Mouse (Mus musculus): ENCODE data around the gene Copz1.

Gene Copz1

DNA sequence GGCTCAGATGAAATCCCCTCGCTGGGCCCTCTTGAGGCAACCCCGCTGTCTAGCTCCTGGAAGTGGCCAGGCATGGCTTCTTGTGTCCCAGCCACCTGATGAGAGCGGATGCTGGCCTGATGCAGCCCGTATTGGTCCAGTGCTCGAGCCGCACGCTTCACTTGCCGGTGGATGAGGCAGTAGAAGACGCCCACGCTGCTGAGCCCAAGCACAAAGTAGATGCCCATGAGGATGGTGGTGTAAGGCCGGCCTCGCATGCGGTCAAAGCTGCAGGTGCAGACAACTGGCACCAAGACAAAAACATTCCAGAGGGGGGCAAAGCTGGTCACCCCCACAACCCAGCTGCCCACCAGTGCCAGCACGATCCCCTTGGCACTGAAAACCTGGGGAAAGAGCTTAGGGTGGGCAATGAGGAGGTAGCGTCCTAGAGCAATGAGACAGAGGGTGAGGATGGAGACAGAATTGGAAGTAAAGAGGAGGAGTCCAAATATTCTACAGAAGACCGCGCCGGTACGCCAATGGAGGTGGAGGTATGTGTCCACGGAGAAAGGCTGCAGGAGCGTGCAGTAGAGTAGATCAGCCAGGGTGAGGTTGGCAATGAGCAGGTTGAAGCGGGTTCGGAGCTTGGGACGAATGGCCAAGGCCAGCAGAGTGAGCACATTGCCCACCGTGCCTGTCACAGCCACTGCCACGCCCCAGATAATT is 36.5 kb downstream of the Copz1 start:
- no peak for DNase-seq (ENCODE audit: low spot score in 2 of 2)

DNA sequence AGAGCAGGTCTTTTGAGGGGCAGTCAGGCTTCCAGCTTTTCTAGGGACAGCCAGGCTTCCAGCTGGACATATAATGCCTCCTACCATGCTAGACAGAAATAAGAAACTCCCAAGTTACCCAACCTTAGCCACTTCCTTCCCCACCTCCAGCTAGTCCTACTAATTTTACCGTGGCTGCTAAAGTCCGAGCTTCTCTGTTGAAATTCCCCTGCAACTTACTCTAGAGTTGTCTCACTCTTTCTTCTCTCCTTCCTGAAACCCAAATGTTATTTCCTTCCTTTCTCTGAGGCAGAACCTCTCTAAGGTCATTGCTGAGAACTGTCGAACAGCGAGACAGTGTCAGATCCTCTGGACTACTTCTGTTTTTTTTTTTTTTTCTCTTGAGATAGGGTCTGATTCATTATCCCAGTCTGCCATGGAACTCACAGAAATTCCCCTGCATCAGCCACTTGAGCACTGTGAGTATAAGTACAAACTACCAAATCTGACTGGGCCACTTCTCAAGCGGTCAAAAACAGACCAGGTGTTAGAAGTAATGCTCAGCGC is 37.9 kb downstream of the Copz1 start, which contains the start of gene Gpr84:
Gpr84 (minus strand) TSS at position 248 of the 546 bp plus-strand sequence.
- no peak for DNase-seq (ENCODE audit: low spot score in 2 of 2)

DNA sequence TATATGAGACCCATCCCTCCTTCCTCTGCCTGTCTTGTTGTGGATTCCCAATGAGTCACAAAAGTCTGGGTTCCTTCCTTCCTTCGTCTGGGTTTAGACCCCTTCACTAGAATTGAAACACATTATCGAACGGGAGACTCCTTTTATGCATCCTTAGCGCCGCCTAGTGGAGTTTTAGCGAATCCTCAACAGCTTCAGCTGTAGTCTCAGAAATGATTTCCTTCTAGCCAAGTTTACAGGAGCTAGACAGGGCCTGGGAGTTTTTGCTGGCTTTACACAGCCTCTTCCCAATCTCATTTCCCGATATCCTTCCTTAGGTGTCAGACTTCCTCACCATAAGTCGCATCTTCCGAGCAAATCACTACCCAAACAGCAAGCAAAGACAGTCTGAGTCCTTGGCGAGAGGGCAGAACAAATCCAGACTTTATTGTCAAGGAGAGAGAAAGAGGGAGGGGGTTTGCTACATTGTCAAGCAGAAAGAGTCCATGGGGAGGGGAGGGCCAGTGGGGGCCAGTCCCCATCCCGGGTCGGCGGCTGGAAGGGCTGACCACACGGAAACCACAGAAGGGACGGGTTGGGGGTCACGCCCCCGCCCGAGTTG is 41.1 kb downstream of the Copz1 start:
- DNase-seq (ENCODE audit: low spot score in 2 of 2) = no peak

DNA sequence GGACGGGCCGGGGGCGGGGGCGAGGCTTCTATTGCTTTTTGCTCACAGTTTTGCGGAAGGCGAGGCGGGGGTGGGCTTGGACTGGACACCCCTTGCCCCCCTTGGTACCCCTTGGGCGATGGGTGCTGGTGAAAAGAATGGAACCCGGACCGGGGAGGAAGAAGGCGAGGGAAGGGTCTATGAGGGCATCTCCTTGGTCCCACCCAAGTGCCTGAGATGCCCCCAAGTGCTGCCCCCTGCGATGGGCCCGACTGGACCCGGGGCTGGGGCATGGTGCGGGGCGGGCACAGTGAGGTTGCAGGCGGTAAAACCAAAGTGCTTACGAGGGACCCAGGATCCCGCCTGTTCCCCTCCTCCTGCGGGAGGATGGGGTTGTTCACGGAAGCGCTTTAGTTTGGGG is 41.7 kb downstream of the Copz1 start:
- no peak for DNase-seq (ENCODE audit: low spot score in 2 of 2)

DNA sequence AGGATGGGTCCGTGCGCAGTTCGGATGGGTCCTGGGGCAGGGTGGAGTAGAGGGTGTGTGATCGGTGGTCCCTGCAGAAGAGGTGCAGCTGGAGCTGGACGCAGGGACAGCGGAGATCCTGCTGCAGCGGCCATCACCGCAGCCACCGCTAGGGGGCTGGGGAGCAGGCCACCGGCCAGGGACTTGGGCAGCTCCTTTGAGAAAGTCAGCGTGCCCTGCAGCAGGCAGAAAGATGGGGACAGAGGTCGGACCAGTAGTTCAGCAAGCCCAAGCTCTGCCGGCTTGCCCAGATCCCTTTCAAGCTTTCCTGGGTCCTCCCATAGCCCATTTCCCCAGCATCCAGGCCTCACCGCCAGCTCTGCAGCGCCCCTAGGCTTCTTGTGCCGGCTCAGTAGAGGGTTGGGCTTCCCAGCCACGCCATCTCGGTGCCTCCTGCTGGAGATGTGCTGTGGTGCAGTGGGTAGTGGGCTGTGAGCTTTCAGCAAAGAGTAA is 42.5 kb downstream of the Copz1 start:
- DNase-seq (ENCODE audit: low spot score in 2 of 2) = peak in 1 of 2 experiments; percentile 46

DNA sequence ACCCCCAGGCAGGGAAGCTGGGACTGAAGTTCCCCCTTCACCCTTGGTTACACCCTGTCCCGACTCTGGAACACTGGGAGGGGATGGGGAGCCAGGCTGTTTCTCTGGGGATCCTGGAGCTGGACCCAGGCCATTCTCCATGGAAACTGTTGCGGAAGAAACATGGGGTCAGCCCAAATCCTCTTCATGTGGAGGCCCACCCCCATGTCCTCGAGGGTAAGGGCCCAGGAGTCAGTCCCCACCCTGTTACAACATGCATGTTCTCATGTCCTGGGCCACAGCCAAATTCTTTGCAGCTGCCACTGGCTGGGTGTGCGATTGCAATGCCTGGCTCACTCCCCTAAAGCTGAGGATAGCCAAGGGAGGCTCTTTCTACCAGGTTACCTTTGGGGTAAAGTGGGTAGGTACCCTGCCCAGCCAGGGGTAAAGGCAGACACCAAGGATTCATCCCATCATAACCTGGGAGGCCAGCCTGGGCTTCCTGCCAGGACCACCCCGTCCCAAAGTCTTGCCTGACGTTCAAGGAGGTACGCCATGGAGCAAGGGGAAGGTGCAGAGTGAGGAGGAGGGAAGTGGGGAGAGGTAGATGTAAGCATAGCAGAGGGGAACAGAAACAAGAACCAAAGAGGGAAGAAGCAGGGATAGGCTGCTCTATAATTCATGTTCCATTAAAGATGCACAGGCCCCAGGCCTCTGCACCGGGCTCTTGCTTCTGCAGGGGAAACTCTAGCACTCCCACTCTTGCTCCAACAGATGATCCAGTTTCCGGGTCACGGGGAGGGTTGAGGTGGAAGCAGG is 43.7 kb downstream of the Copz1 start:
- DNase-seq (ENCODE audit: low spot score in 2 of 2) = no peak

DNA sequence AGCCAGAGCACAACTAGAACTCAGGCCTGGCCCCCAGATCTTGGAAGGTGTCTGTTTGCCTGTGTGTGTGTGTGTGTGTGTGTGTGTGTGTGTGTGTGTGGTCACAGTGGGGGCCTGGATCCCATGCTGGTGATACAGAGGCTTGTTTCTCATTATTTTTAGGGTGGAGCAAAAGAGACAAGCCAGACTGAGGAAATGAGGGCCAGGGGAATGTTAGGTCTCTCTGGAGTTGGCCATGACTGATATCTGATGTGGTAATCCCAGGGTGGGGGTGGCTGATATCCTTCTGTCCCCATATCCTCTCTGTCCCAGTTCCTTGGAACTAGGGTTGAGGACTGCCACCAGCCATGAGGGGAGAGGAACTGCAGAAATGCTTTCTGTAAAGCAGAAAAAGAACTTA is 44.6 kb downstream of the Copz1 start:
- no peak for DNase-seq (ENCODE audit: low spot score in 2 of 2)

DNA sequence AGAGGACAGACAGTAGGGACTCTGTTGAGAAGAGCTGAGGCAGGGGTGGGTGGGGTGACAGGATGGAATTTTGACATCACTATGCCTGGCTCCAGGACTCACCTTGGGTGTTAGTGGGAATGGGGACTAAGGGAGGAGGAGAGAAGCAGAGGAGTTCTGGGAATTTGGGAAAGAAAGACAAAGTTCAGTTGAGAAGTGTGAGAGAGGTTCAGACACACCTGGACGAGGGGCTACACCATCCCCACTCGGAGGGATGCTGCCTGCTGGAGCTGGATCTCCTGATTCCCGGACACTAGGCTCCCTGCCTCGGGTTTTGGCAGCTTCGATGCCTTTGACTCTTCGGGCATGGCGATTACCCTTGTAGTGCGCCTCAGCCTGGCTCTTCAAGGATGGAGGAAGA is 45.2 kb downstream of the Copz1 start:
- no peak for DNase-seq (ENCODE audit: low spot score in 2 of 2)

DNA sequence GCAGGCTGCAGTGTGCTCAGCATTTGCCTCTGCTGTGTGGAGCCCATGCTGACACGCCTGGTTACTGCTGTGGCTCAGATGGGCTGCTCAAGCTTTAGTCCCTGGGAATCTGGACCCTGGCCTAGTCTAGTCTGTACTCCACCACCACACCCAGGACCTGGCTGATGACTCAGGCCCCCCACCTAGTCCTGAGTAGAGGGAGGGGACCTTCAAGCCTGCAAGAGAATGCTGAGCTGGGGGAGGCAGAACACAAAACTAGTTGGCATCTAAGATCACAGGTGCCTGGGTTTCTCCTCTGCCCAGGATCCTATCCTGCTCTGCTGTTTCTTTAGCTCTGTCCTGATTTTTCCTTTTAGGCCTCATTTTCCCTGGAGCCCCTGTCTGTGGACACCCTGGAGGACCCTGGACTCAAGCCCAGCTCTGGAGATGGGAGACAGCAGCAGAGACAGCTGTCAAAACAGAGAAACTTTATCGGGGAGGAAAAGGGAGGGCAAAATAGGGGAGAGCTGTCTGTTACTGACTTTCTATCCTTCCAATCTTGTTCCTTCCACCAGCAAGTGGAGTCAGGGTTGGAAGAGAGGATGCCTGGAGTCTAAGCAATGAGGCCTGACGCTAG is 45.8 kb downstream of the Copz1 start:
- no peak for DNase-seq (ENCODE audit: low spot score in 2 of 2)

DNA sequence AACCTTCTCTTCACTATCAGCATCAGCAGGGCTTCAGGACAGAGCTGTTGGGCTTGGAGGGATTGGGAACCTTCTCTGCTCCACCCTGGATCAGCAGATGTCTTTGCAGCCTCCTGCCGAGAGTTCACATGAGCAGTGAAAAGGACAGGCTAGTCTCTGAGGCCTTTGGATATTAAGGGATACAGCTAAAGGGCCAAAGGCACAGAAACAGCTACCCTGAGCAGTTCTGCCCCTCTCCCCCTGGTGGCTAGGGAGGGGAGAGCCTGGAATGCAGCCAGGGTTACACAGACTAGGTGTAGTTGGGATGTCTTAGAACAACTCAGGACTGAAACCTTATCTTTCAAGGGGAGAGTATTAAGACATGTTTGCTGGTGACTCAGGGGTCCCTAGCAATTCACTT is 48.6 kb downstream of the Copz1 start:
- no peak for DNase-seq (ENCODE audit: low spot score in 2 of 2)

DNA sequence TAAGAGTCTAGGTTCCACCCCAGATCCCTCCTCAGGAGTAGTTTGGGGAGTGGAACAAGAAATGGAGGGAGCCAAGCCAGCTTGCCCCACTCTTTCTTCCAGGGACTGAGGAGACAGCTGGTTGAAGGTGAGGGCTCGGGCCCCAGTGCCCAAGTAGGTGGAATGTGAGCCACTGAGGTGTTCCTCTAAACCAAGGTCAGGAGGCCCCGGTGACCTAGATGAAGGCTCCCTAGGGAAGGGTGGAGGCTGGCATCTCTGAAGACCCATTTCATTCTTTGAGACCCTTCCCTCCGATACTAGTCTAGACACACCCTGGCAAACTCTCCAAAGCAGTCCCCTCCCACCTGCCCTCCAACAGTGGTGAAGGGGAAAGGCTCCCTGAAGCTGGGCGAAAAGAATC is 49.9 kb downstream of the Copz1 start:
- DNase-seq (ENCODE audit: low spot score in 2 of 2) = no peak

DNA sequence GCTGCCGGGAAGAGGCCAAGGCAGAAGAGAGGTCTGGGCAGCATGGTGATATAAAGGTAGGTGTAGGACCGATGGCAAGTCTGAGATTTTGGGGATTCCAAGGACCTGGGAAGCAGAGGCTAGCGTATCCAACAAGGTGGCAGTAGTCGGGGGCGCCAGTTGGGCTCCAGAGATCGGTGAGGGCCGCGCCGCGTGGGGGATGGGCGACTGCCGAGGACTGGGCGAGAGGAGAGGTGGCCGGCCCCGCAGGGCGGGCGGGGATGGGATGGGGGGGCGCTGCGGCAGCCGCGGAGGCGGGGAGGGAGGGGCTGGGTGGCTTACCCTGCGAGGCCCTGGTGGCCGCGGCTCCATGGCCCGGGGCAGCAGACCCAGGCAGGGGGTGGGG is 50.5 kb downstream of the Copz1 start:
- no peak for DNase-seq (ENCODE audit: low spot score in 2 of 2)

DNA sequence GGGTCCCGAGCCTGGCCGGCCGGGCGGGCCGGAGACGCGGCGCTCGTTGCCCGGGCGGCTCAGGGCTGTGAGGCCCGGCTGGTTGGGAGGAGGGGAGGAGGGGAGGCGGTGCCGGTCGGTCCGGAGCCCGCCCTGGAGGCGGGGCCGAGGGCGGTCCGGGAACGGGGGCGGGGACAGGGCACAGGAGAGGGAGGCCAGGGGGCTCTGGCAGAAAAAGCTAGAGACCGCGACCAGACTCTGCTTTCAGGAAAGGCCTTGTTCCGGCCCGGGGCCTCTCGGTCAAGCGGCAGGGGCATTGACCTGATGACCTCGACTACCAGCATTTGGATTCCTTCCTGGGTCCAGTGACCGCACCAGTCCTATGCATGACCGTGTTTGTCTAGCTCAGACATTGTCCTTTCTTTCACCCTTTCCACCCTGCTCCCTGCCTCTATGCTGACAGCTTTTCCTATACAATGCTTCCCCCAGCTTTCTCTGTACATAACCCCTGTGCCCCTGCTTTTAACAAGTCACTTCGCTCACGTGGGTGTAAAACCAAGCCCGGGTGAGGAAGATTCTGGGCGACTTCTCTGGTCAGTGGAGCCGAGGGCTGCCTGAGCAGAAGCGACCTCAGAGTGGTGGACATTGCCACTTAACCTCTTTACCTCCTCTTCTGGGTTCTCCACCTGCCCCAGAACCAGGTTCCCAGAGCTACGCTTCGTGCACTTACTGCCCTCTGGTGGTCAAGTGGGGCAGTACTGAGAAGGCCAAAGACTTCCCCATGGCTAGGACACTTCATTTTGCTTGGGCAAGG is 51.1 kb downstream of the Copz1 start:
- peak; percentile 70 to 82 for DNase-seq (ENCODE audit: low spot score in 2 of 2)

DNA sequence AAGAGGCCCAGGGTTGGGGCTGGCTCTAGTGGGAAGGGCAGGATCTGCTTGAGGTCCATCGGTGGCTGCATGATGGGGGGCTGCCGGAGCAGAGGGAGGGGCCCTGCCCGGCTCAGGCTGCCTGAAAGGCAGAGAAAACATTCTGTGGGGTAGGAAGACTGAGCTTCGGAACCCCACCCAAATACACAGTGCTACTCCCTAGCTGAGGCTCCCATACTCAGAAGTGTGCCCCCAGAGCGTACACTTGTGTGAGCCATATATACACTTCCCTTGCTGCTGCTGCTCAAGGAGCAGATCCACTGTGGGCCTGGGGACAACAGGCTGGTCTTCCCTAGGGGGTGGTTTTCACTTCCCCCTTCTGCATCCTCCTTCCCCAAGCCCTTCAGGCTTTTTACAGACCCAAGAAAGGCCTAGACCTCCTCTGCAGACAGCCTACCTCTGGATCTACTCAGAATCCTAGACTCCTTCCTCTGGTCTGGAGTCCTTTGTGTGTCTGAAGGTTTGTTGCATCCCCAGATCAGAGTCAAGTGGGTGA is 60.6 kb downstream of the Copz1 start:
- DNase-seq (ENCODE audit: low spot score in 2 of 2) = no peak

DNA sequence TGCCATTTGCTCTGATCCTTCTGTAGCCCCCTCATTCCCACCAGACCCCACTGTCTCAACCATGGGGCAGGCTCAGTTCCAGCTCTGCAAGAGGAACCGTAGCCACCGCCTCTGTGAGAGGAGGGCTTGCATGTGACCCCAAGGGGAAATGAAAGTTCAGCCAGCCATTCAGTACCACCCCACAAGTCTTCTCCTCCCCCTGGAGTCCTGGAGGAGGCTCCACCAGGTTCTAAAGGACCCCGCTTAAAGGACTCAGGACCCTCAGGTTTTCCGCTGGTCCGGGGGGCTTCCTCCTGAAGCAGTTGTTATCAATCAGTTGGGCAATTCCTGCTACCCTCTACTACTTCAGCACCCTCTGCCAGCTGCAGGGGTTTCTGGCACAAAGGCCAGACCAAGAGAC is 61.2 kb downstream of the Copz1 start:
- peak in 1 of 2 experiments; percentile 47 for DNase-seq (ENCODE audit: low spot score in 2 of 2)

DNA sequence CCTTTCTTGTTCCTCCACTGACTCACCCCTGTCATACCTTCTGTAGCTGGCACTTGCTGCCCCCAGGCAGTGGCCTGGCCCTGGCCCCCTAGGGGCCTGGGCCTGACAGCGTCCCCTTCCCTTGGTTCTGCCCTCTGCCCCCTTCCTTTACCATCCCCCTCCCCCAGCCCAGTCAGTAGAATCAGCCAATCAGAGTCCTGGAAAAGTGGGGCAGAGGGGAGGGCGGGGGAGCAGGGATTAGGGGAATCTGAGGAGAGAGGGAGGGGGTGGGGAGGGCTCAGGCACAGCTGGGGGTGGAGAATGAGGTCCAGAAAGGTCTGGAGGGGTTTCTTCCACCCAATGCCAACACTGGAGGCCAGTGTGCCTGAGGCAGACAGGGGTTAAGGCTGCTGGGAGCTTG is 61.7 kb downstream of the Copz1 start:
- no peak for DNase-seq (ENCODE audit: low spot score in 2 of 2)

DNA sequence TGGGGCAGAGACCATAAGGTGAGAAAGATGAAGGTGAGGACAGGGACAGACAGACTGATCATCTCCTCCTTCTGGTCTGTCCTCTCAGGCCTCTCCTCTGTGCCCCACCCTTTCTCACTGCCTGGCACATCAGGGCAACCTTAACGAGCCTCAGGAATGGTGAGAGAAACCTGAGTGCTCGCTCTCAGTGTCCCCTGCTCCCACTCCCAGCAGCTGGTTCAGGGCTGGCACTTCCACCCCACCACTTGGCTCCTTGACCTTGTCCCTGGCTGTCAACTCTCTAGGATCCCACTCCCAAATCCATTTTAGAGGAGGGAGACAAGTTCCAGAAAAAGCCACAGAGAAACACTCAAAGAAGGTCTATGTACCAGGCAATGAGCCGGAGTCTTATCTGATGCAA is 62.5 kb downstream of the Copz1 start:
- no peak for DNase-seq (ENCODE audit: low spot score in 2 of 2)

DNA sequence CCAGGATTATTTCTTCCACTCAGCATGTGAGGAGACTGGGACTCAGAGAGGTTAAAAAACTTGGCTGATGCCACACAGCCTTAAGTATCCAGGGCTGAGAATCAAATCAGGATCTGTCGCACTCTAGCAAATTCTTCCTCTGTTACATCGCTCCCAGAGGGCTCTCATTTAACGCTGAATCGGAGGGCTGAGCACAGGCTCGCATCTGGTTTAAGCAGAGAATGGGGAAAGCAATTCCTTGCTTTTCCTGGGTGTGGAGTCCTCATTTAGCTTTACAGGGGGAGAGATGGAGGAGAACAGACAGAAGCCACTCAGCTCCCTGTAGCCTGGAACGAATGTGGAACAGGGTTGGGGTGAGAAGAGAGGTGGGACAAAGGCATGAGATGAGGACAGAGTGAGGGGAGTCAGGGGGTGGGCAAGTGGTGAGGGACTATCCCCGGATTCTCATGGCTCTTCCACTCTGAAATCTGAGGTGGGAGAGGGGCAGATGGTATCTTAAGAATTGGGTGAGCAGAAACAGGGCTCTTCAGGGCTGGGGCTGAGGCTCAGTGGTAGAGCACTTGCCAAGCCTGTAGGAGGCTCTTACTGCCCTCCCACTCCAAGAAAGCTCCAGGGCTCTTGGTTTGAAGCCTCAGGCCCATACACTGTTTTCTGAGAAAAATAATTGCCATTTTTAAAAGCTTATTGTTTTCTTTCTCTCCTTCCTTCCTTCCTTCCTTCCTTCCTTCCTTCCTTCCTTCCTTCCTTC is 63.1 kb downstream of the Copz1 start:
- DNase-seq (ENCODE audit: low spot score in 2 of 2) = no peak

DNA sequence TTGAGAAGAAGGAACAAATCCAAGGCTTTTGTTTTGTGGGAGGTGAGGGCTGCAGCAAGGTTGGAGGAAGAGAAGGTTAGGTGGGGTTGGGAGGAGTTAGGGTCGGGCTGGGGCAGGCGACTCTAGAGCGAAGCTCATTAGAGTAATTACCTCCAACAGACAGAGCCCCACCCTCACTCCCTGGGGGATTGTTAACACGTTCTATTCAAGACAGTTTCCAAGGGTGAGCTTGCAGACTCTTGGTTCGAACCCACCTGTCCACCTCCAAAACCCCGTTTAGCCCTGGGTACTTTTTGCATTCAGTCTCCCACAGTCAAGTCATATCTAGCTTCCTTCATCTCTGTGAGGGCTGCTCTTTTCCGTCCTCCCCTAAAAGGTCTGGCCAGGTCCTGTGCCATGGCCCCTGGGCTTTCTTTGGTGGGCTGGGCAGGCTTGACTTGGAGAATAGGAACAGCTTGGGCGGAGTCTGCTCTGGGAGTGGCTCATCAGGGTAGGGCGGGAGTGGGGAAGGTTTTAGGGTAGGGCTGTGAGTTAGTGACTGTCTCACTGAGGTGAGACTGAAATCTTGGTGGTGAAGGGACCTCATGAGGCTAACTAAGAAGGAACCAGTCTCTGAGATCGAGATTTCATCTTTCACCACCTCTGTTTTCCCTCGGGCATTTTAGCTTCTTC is 64.6 kb downstream of the Copz1 start:
- DNase-seq (ENCODE audit: low spot score in 2 of 2) = no peak

DNA sequence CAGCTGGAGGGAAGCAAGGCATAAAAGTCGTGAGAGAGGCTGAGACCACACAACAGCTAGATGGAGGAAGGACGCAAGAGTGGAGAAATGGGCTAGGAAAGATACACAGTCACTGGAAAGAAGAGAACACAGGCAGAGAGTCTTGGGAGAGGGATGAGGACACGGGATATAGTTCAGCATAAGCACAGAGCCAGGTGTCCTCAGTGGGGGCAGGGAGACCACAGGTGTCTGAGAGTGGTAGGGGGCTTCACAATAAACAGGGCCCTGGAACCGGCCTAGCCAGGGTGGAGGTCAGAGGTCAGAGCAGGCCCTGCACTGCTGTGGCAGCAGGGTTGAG is 66.3 kb downstream of the Copz1 start:
- no peak for DNase-seq (ENCODE audit: low spot score in 2 of 2)

All from spleen, postnatal 14 days (tissue).